Mouse (Mus musculus) liver, embryonic 16.5 days (tissue): Measurements from ENCODE around the gene Fam104a. TPM values are rescaled to one million over a fixed set of nuclear protein-coding genes. Genes with fewer than 3 reads are reported as not detected.
"Not testable (repeated sequence)": the region's sequence is repeated elsewhere in the genome, so short reads cannot be mapped to it uniquely, and the experiment has no call there.

Experiments used
- ATAC-seq: fragments of 200-750 bp; cut with Nextera tagmentation; 2 replicates; pipeline ENCODE4 v1.8.0; 2017; ENCODE audit warnings: low read depth, mild to moderate bottlenecking, moderate number of reproducible peaks, moderate library complexity
- H3K27ac ChIP-seq: fragments of 300-500 bp; sonication (generic); 2 replicates; pipeline ENCODE4 v1.5.1; 2014; ENCODE audit warnings: mild to moderate bottlenecking, low read length
- H3K27me3 ChIP-seq: fragments of 300-500 bp; sonication (generic); 2 replicates; pipeline ENCODE4 v1.6.1; 2014; ENCODE audit warnings: low read depth, low read length, mixed read lengths; ENCODE audit not compliant: control insufficient read depth, insufficient read depth
- H3K36me3 ChIP-seq: fragments of 300-500 bp; sonication (generic); 2 replicates; pipeline ENCODE4 v1.6.1; 2014; ENCODE audit warnings: mild to moderate bottlenecking; ENCODE audit not compliant: control insufficient read depth, insufficient read depth
- H3K4me1 ChIP-seq: fragments of 300-500 bp; sonication (generic); 2 replicates; pipeline ENCODE4 v1.6.1; 2014; ENCODE audit warnings: low read depth, low read length, mixed read lengths; ENCODE audit not compliant: control insufficient read depth
- H3K4me2 ChIP-seq: fragments of 300-500 bp; sonication (generic); 2 replicates; pipeline ENCODE4 v1.6.1; 2014; ENCODE audit warnings: low read depth, low read length, mixed read lengths
- H3K4me3 ChIP-seq: fragments of 300-500 bp; sonication (generic); 2 replicates; pipeline ENCODE4 v1.5.1; 2014; ENCODE audit warnings: low read depth, mild to moderate bottlenecking, low read length
- H3K9ac ChIP-seq: fragments of 300-500 bp; sonication (generic); 2 replicates; pipeline ENCODE4 v1.6.1; 2014; ENCODE audit warnings: low read depth, low read length
- H3K9me3 ChIP-seq: fragments of 300-500 bp; sonication (generic); replicated peaks from 2 replicates; pipeline ENCODE4 v1.6.1; 2016; ENCODE audit warnings: low read length; ENCODE audit not compliant: control insufficient read depth
- WGBS: fragments of 180-500 bp; shearing (Covaris S2); extraction: QIAGEN DNeasy Blood & Tissue Kit; methylation state at CpG from one replicate; pipeline ENCODE4 v1.1.7; 2014; ENCODE audit not compliant: insufficient replicate concordance; 5-methylcytosine and 5-hydroxymethylcytosine counted together
- polyA plus RNA-seq: library from polyadenylated mRNA; unstranded; fragments of >200 nt; fragmentation: Nextera tagmentation; extraction: Ambion mirVana; gene quantifications from 2 replicates; pipeline ENCODE4 v1.2.1, GENCODE M21; 2015

The Fam104a gene
- polyA plus RNA-seq, 1 experiment from 2014 or later, result 39.2 TPM

DNA sequence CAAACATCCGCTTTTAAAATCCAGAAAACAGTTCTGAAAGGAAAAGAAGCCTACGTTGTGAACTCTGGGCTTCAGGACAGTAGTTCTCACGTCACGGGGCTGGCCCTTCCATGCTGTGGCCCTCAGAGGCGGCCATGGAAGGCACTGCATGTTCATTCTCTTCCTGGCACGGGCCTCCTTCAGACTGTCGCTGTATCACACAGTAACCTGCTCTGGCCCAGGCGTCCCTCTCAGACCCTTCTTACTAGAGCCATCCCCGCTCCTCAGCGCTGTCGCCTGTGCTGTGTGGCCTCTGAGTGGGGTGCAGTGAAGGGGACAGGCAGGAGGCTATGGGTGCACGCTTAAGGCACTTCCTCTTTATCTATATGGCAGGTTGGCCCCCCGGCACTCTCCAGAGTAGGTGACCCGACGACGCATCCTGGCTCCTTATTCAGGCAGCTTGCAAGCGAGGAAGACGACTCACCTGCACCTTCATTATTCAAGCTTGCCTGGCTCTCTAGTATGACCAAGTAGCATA is 22.1 kb downstream of the Fam104a start:
- no peak overlapping the region for H3K9ac ChIP-seq
- H3K36me3 ChIP-seq, result peaks cover 69% of the 10 kb centered on the region
- H3K4me2 ChIP-seq, result no peak overlapping the region
- no peak for ATAC-seq
- no peaks in the 10 kb centered on the region for H3K9me3 ChIP-seq
- H3K27me3 ChIP-seq, result no peaks in the 10 kb centered on the region
- no peak overlapping the region for H3K4me3 ChIP-seq
- peaks cover 9% of the 10 kb centered on the region for H3K4me1 ChIP-seq
- H3K27ac ChIP-seq, result no peak overlapping the region
- 82% methylated on average over 18 of the region's 18 CpGs for WGBS

DNA sequence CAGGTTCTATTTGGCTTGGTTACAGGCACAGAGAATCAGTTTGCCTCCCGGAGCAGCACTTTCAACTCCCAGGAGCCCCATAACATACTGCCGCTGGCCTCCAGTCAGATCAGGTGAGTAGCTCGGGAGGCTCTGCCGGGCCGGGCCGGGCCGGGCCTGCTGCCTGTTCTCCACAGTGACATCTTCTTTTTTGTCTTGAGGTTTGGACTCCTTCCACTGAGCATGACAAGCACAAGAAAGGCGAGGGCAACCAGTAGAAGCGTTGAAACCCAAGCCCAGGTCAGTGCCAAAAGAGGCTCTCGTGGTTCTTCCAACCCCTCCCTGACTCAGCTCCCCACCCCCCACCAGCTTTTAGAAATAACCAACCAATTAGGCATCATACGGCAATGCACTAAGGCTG is 23.0 kb downstream of the Fam104a start:
- no peaks in the 10 kb centered on the region for H3K27me3 ChIP-seq
- no peaks in the 10 kb centered on the region for H3K9me3 ChIP-seq
- H3K36me3 ChIP-seq, result peaks cover 76% of the 10 kb centered on the region
- H3K27ac ChIP-seq, result no peak overlapping the region
- ATAC-seq, result no peak
- 90% methylated on average over 11 of the region's 11 CpGs for WGBS
- H3K4me3 ChIP-seq, result no peak overlapping the region
- no peak overlapping the region for H3K9ac ChIP-seq
- no peaks in the 10 kb centered on the region; the same call in 1 of the 2 replicates for H3K4me1 ChIP-seq
- H3K4me2 ChIP-seq, result no peak overlapping the region

- H3K4me1 ChIP-seq, H3K4me3 ChIP-seq, H3K27me3 ChIP-seq, H3K9me3 ChIP-seq, ATAC-seq, H3K9ac ChIP-seq, H3K27ac ChIP-seq, H3K4me2 ChIP-seq: not testable (repeated sequence)
- WGBS, result 95% methylated on average over 3 of the region's 3 CpGs
- H3K36me3 ChIP-seq, result peaks cover 82% of the 10 kb centered on the region
Observed at GRCm38 (mm10) chr11:113660213-113660612, 23.7 kb downstream of the Fam104a start.

DNA sequence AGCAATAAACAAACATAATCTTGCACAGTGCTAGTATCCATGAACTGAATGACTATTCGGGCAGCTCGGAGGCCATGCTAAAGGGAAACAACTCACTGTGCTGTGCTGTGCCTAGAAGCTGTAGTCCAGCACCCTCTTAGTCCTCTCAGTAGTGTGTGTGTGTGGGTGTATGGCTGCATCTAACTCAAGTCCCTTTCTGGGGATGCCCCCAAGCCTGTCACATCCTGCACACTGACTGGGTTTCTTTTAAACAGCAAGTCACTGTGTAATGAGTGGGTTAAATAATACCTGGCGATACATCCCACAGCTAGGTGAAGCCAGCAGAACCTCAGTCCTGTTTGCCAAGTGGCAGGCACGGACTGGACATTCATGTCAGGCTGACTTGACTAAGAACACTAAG is 25.2 kb downstream of the Fam104a start:
- WGBS, result 82% methylated on average over 4 of the region's 4 CpGs
- Histone ChIP-seq H3K4me3 (no peak overlapping the region), H3K27ac (no peak overlapping the region), H3K9ac (no peak overlapping the region), H3K27me3 (no peaks in the 10 kb centered on the region), H3K4me1 (no peaks in the 10 kb centered on the region), H3K36me3 (peaks cover 85% of the 10 kb centered on the region), H3K9me3 (no peaks in the 10 kb centered on the region), H3K4me2 (no peak overlapping the region)
- no peak for ATAC-seq

DNA sequence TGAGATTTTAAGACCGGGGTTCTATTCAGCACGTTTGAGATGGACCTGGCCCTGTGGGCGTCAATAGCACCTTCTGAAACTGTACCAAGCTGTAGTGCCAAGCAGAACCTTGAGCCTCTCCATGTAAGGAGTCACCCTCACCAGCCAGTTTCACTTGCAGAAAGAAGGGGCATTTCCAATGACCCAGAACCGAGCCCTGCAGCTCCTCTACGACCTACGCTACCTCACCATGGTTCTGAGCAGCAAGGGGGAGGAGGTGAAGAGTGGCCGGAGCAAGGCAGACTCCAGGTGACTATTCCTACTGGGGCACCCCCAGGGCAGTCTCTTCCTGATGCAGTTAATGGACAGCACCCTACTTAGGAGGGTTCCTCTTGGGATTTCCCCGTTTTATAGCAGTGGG is 25.6 kb downstream of the Fam104a start:
- no peak overlapping the region for H3K4me3 ChIP-seq
- WGBS, result 83% methylated on average over 8 of the region's 8 CpGs
- ATAC-seq, result no peak; the same call in 1 of the 2 replicates

DNA sequence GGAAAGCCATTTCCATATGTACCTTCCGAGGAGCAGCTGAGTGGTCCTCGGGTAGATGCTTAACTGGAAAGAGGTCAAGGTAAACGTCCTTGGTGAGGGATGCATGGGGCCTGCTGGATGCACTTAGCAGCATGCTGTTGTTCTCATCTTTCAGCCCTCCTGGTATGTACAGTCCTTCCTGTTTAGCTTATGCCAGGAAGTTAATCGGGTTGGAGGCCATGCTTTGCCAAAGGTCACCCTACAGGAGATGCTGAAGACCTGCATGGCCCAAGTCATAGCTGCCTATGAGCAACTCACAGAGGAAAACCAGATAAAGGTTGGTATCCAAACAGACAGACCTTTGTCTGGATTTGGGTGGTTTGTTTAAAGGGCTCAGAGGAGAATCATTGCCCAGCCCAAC is 26.7 kb downstream of the Fam104a start:
- no peak overlapping the region for H3K27ac ChIP-seq
- H3K9ac ChIP-seq, result no peak overlapping the region
- WGBS, result 65% methylated on average over 4 of the region's 4 CpGs
- no peaks in the 10 kb centered on the region for H3K4me1 ChIP-seq
- no peak overlapping the region for H3K4me2 ChIP-seq
- H3K36me3 ChIP-seq, result peaks cover 89% of the 10 kb centered on the region
- no peaks in the 10 kb centered on the region for H3K27me3 ChIP-seq
- no peak overlapping the region for H3K4me3 ChIP-seq
- no peaks in the 10 kb centered on the region for H3K9me3 ChIP-seq
- ATAC-seq, result no peak

More for the DNA sequence above, 25.6 kb downstream of the Fam104a start:
- no peak overlapping the region for H3K4me2 ChIP-seq
- H3K36me3 ChIP-seq, result peaks cover 85% of the 10 kb centered on the region
- no peaks in the 10 kb centered on the region for H3K4me1 ChIP-seq
- no peak overlapping the region for H3K27ac ChIP-seq
- H3K9ac ChIP-seq, result no peak overlapping the region
- no peaks in the 10 kb centered on the region for H3K9me3 ChIP-seq
- no peaks in the 10 kb centered on the region for H3K27me3 ChIP-seq

GRCm38 (mm10) chr11:113656511-113656932 is 27.4 kb downstream of the Fam104a start:
- no peak for ATAC-seq
- Histone ChIP-seq H3K27ac (no peak overlapping the region), H3K36me3 (peaks cover 89% of the 10 kb centered on the region), H3K4me2 (no peak overlapping the region), H3K4me1 (peaks cover 4% of the 10 kb centered on the region), H3K4me3 (no peak overlapping the region), H3K9me3 (no peaks in the 10 kb centered on the region), H3K9ac (no peak overlapping the region), H3K27me3 (no peaks in the 10 kb centered on the region)
- WGBS, result 80% methylated on average over 8 of the region's 8 CpGs

- no peak for ATAC-seq
- H3K4me1 ChIP-seq, result peaks cover 19% of the 10 kb centered on the region
- no peak overlapping the region for H3K9ac ChIP-seq
- H3K9me3 ChIP-seq, result no peaks in the 10 kb centered on the region
- H3K27ac ChIP-seq, result no peak overlapping the region
- H3K36me3 ChIP-seq, result peaks cover 78% of the 10 kb centered on the region
- no peaks in the 10 kb centered on the region for H3K27me3 ChIP-seq
- no peak overlapping the region for H3K4me2 ChIP-seq
- 87% methylated on average over 18 of the region's 18 CpGs for WGBS
- no peak overlapping the region for H3K4me3 ChIP-seq
Observed at GRCm38 (mm10) chr11:113654561-113655270, 29.2 kb downstream of the Fam104a start.

DNA sequence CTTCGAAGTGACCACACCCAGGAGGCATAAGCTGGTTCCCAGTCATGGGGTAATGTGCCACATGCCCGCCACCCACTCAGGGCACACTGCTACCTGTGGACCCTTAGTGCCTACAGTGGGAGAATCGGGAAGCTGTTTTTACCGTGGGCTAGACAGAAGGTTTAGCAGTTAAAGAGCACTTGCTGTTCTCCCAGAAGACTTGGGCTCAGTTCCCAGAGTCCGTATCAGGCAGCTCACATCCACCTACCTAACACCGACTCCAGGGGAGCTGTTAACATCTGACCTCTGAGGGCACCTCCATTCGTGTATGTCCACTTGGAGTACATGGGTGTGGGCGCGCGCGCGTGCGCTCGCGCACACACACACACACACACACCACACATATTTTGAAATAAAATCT is 29.9 kb downstream of the Fam104a start:
- Histone ChIP-seq H3K4me3 (no peak overlapping the region), H3K36me3 (peaks cover 71% of the 10 kb centered on the region), H3K27ac (no peak overlapping the region), H3K9me3 (no peaks in the 10 kb centered on the region), H3K9ac (no peak overlapping the region), H3K4me1 (peaks cover 20% of the 10 kb centered on the region), H3K4me2 (no peak overlapping the region), H3K27me3 (no peaks in the 10 kb centered on the region)
- no peak for ATAC-seq
- WGBS, result 94% methylated on average over 15 of the region's 15 CpGs
